Mouse (Mus musculus) ES-E14 (cell line): Measurements from ENCODE around the gene Gm12169. TPM values are rescaled to one million over a fixed set of nuclear protein-coding genes. Genes with fewer than 3 reads are reported as not detected.

Source experiments
- DNase-seq: peaks from one replicate; pipeline ENCODE4 v3.0.0-alpha.2; 2013; ENCODE audit warnings: low read depth, low spot score
- H3K27ac ChIP-seq: 2 replicates; pipeline ENCODE4 v1.5.1; 2012; ENCODE audit warnings: low read depth, mild to moderate bottlenecking, low read length, moderate library complexity, mixed read lengths; ENCODE audit not compliant: poor library complexity, insufficient read depth, severe bottlenecking
- H3K36me3 ChIP-seq: 2 replicates; pipeline ENCODE4 v1.6.1; 2012; ENCODE audit warnings: mild to moderate bottlenecking, low read length, moderate library complexity, mixed read lengths; ENCODE audit not compliant: control insufficient read depth, poor library complexity, insufficient read depth, severe bottlenecking
- H3K4me1 ChIP-seq, 2 experiments: fragments of 150-350 bp in 1 of 2; sonication (generic) in 1 of 2; 2 replicates each; pipeline ENCODE4 v1.6.1; 2012; ENCODE audit warnings: low read length in 2 of 2, mild to moderate bottlenecking in 1 of 2, mixed read lengths in 1 of 2; ENCODE audit not compliant: control insufficient read depth in 2 of 2, insufficient read depth in 2 of 2, poor library complexity in 1 of 2
- H3K4me3 ChIP-seq, 2 experiments: fragments of 150-350 bp in 1 of 2; sonication (generic) in 1 of 2; 2 replicates each; pipeline ENCODE4 v1.5.1; 2012; ENCODE audit warnings: low read length in 2 of 2, low read depth in 1 of 2, mild to moderate bottlenecking in 1 of 2, mixed read lengths in 1 of 2; ENCODE audit not compliant: insufficient read depth in 1 of 2, poor library complexity in 1 of 2, severe bottlenecking in 1 of 2
- H3K9ac ChIP-seq: 2 replicates; pipeline ENCODE4 v1.6.1; 2012; ENCODE audit warnings: low read depth, mild to moderate bottlenecking, low read length, mixed read lengths; ENCODE audit not compliant: poor library complexity, insufficient read depth, severe bottlenecking
- H3K9me3 ChIP-seq: fragments of 150-350 bp; sonication (generic); 2 replicates; pipeline ENCODE4 v1.6.1; 2012; ENCODE audit warnings: low read depth, mild to moderate bottlenecking, low read length; ENCODE audit not compliant: control insufficient read depth, insufficient read depth
- CHD2 ChIP-seq: IDR thresholded peaks from 2 replicates; pipeline ENCODE4 v1.6.1; 2014; ENCODE audit warnings: mild to moderate bottlenecking, low read depth, low read length, inconsistent platforms
- HCFC1 ChIP-seq: IDR thresholded peaks from 2 replicates; pipeline ENCODE4 v1.6.1; 2012; ENCODE audit warnings: low read length, inconsistent platforms, borderline replicate concordance; ENCODE audit not compliant: insufficient read depth
- MAFK ChIP-seq: IDR thresholded peaks from 2 replicates; pipeline ENCODE4 v1.6.1; 2014; ENCODE audit warnings: mild to moderate bottlenecking, low read depth, low read length, inconsistent platforms; ENCODE audit not compliant: insufficient read depth
- ZC3H11A ChIP-seq: IDR thresholded peaks from 2 replicates; pipeline ENCODE4 v1.6.1; 2012; ENCODE audit warnings: low read depth, mild to moderate bottlenecking, inconsistent platforms, low read length, borderline replicate concordance
- ZNF384 ChIP-seq: IDR thresholded peaks from 2 replicates; pipeline ENCODE4 v1.6.1; 2012; ENCODE audit warnings: low read depth, low read length, inconsistent platforms
- in situ Hi-C, 2 experiments: fragments of 600-800 bp; cut with MboI; formaldehyde crosslinking; loops; one replicate each; pipeline ENCODE4 v1.15.1; 2025; ENCODE audit warnings: low sequenced_read_pairs in 2 of 2, inconsistent platforms in 1 of 2; ENCODE audit not compliant: unreplicated experiment in 2 of 2
- total RNA-seq: library from RNA; depleted of rRNA; stranded (reverse); fragments of 300-350 nt; gene quantifications from 2 replicates; pipeline ENCODE4 v1.2.3, GENCODE M21; 2012; rRNA removed

Gm12169 gene
- total RNA-seq: not detected in 2 replicates

- no peaks in the 10 kb centered on the region for H3K9me3 ChIP-seq
- in situ Hi-C loops: no loop called here
- H3K27ac ChIP-seq: no peak within 1 kb of the TSS
- no peaks in the 10 kb centered on the region for H3K36me3 ChIP-seq
- H3K9ac ChIP-seq: no peak within 1 kb of the TSS
- DNase-seq: no peak
- peaks cover 0 to 5% of the 10 kb centered on the region in 2 experiments; a peak in 1 of 4 replicates for H3K4me1 ChIP-seq
- no peak within 1 kb of the TSS for H3K4me3 ChIP-seq
- TF ChIP-seq HCFC1 (no peak), CHD2 (no peak), ZC3H11A (no peak), ZNF384 (no peak), MAFK (no peak)
These were observed at the start of gene Gm12169 for GRCm38 (mm10) chr11:46523912-46524311. Gene Gm12169 (plus strand): TSS chr11:46524212.

GRCm38 (mm10) chr11:46474220-46474619 lies 49.8 kb upstream of the Gm12169 start:
- H3K27ac ChIP-seq: no peak overlapping the region
- H3K9me3 ChIP-seq: no peaks in the 10 kb centered on the region
- no peaks in the 10 kb centered on the region for H3K4me1 ChIP-seq
- no peak for TF ChIP-seq ZC3H11A
- no peak for TF ChIP-seq ZNF384
- TF ChIP-seq HCFC1: no peak
- no peak for TF ChIP-seq CHD2
- TF ChIP-seq MAFK: no peak
- H3K36me3 ChIP-seq: no peaks in the 10 kb centered on the region
- no peak for DNase-seq
- no peak overlapping the region for H3K9ac ChIP-seq
- no peak overlapping the region for H3K4me3 ChIP-seq
- in situ Hi-C loops: no loop called here

- no peak for TF ChIP-seq MAFK
- H3K4me3 ChIP-seq: no peak overlapping the region
- no peaks in the 10 kb centered on the region for H3K4me1 ChIP-seq
- in situ Hi-C loops: no loop called here
- no peak for DNase-seq
- H3K36me3 ChIP-seq: no peaks in the 10 kb centered on the region
- no peak overlapping the region for H3K9ac ChIP-seq
- H3K27ac ChIP-seq: no peak overlapping the region
- H3K9me3 ChIP-seq: no peaks in the 10 kb centered on the region
These were observed 44.7 kb upstream of the Gm12169 start for GRCm38 (mm10) chr11:46479311-46479710.

GRCm38 (mm10) chr11:46480517-46480916 lies 43.5 kb upstream of the Gm12169 start:
- in situ Hi-C loops: no loop called here
- no peaks in the 10 kb centered on the region for H3K36me3 ChIP-seq
- H3K9me3 ChIP-seq: no peaks in the 10 kb centered on the region
- DNase-seq: no peak
- TF ChIP-seq CHD2: no peak
- TF ChIP-seq ZC3H11A: no peak
- no peak for TF ChIP-seq ZNF384
- TF ChIP-seq HCFC1: no peak
- TF ChIP-seq MAFK: no peak
- H3K4me3 ChIP-seq: no peak overlapping the region
- H3K27ac ChIP-seq: no peak overlapping the region
- H3K9ac ChIP-seq: no peak overlapping the region
- H3K4me1 ChIP-seq: no peaks in the 10 kb centered on the region

- no peak for DNase-seq
These were observed 35.8 kb upstream of the Gm12169 start for GRCm38 (mm10) chr11:46488231-46488630.

More at GRCm38 (mm10) chr11:46488231-46488630, 35.8 kb upstream of the Gm12169 start:
- no peak overlapping the region for H3K27ac ChIP-seq
- in situ Hi-C loops: no loop called here
- TF ChIP-seq HCFC1 (no peak), ZNF384 (no peak), ZC3H11A (no peak), MAFK (no peak), CHD2 (no peak)
- no peaks in the 10 kb centered on the region for H3K4me1 ChIP-seq
- H3K9me3 ChIP-seq: no peaks in the 10 kb centered on the region
- H3K4me3 ChIP-seq: no peak overlapping the region
- no peak overlapping the region for H3K9ac ChIP-seq
- no peaks in the 10 kb centered on the region for H3K36me3 ChIP-seq
